Mouse (Mus musculus): Measurements from ENCODE around the gene Sfi1. TPM values are rescaled to one million over a fixed set of nuclear protein-coding genes. Genes with fewer than 3 reads are reported as not detected.

Sfi1 gene
- polyA plus RNA-seq (2014; fragmentation: Nextera tagmentation; extraction: Ambion mirVana), result 7.9 and 8.6 TPM in 2 replicates

DNA sequence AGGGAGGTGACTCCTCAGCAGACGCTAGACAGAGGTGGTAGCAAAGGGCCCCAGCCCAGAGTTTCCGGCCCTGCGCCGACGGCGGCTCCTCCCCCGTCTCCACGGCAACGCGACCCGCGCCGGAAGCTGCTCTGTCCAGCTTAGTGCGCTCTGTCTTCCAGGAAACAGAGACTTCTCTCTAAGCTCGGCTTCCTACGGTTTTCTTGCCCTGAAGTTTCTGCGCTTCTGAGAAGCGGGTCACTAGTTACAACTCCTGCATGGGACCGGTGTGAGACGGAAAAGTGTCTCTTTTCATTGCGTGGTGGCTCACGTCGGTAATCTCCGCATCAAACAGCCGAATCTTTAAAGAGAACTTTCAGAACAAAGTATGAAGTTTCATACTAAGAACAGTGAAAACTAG lies at the start of gene Sfi1:
Sfi1 (minus strand) TSS at position 101 of the 400 bp plus-strand sequence.
- WGBS, result 85% methylated on average over 25 of the region's 25 CpGs

DNA sequence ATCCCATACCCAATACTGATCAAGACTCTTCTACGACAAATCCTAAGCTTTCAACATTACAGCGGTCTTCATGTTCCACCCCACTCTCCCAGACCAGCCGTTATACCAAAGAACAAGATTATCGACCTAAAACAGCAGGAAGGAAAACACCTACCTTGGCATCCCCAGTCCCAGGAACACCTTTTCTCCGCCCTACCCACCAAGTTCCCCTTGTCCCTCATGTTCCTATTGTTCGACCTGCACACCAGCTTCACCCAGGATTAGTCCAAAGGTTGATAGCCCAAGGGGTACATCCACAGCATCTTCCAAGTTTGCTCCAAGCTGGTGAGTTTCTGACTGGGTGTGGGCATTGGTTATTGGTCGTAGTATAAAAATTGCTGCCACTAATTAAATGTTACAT lies 49.1 kb upstream of the Sfi1 start:
- H3K27me3 ChIP-seq (ENCODE audit: control insufficient read depth, insufficient read depth, low read length), result no peaks in the 10 kb centered on the region
- H3K4me1 ChIP-seq (replicated peaks; ENCODE audit: control insufficient read depth, insufficient read depth, low read length), result no peaks in the 10 kb centered on the region
- H3K4me3 ChIP-seq (ENCODE audit: low read depth, low read length), result no peak overlapping the region
- WGBS, result 97% methylated on average over 7 of the region's 7 CpGs
- DNase-seq (ENCODE audit: low spot score), result no peak
- H3K9ac ChIP-seq (ENCODE audit: low read depth, low read length), result no peak overlapping the region
- H3K27ac ChIP-seq (ENCODE audit: low read depth, low read length), result no peak overlapping the region
- no peak overlapping the region for H3K4me2 ChIP-seq (replicated peaks; ENCODE audit: low read depth, low read length)
- no peak for ATAC-seq (ENCODE audit: low FRiP score)
- H3K36me3 ChIP-seq (ENCODE audit: control insufficient read depth, insufficient read depth, low read length), result peaks cover 18% of the 10 kb centered on the region
- H3K9me3 ChIP-seq (ENCODE audit: control insufficient read depth, low read length), result no peaks in the 10 kb centered on the region

More for the DNA sequence above, at the start of gene Sfi1:
- H3K4me2 ChIP-seq (replicated peaks; ENCODE audit: low read depth, low read length), result no peak within 1 kb of the TSS
- no peak within 1 kb of the TSS for H3K4me3 ChIP-seq (ENCODE audit: low read depth, low read length)
- DNase-seq (ENCODE audit: low spot score), result no peak
- no peaks in the 10 kb centered on the region for H3K9me3 ChIP-seq (ENCODE audit: control insufficient read depth, low read length)
- no peak within 1 kb of the TSS for H3K9ac ChIP-seq (ENCODE audit: low read depth, low read length)
- no peaks in the 10 kb centered on the region for H3K36me3 ChIP-seq (ENCODE audit: control insufficient read depth, insufficient read depth, low read length)
- H3K27me3 ChIP-seq (ENCODE audit: control insufficient read depth, insufficient read depth, low read length), result no peaks in the 10 kb centered on the region
- H3K27ac ChIP-seq (ENCODE audit: low read depth, low read length), result no peak within 1 kb of the TSS
- no peak for ATAC-seq (ENCODE audit: low FRiP score)
- H3K4me1 ChIP-seq (replicated peaks; ENCODE audit: control insufficient read depth, insufficient read depth, low read length), result no peaks in the 10 kb centered on the region

GRCm38 (mm10) chr11:3235277-3235676 lies 42.0 kb upstream of the Sfi1 start:
- no peak overlapping the region for H3K9ac ChIP-seq (ENCODE audit: low read depth, low read length)
- H3K4me1 ChIP-seq (replicated peaks; ENCODE audit: control insufficient read depth, insufficient read depth, low read length), result no peaks in the 10 kb centered on the region
- H3K36me3 ChIP-seq (ENCODE audit: control insufficient read depth, insufficient read depth, low read length), result 0 out of 2 replicates have a peak, but pooled peaks cover 2% of the 10 kb centered on the region
- H3K4me2 ChIP-seq (replicated peaks; ENCODE audit: low read depth, low read length), result no peak overlapping the region
- 93% methylated on average over 5 of the region's 5 CpGs for WGBS
- no peaks in the 10 kb centered on the region for H3K27me3 ChIP-seq (ENCODE audit: control insufficient read depth, insufficient read depth, low read length)
- no peak overlapping the region for H3K27ac ChIP-seq (ENCODE audit: low read depth, low read length)
- DNase-seq (ENCODE audit: low spot score) (no peak), ATAC-seq (ENCODE audit: low FRiP score) (no peak)
- H3K4me3 ChIP-seq (ENCODE audit: low read depth, low read length), result no peak overlapping the region
- no peaks in the 10 kb centered on the region for H3K9me3 ChIP-seq (ENCODE audit: control insufficient read depth, low read length)

- Histone ChIP-seq H3K27ac (ENCODE audit: low read depth, low read length) (no peak overlapping the region), H3K27me3 (ENCODE audit: control insufficient read depth, insufficient read depth, low read length) (no peaks in the 10 kb centered on the region), H3K4me3 (ENCODE audit: low read depth, low read length) (no peak overlapping the region), H3K9me3 (ENCODE audit: control insufficient read depth, low read length) (no peaks in the 10 kb centered on the region), H3K4me1 (replicated peaks; ENCODE audit: control insufficient read depth, insufficient read depth, low read length) (no peaks in the 10 kb centered on the region), H3K9ac (ENCODE audit: low read depth, low read length) (no peak overlapping the region), H3K4me2 (replicated peaks; ENCODE audit: low read depth, low read length) (no peak overlapping the region), H3K36me3 (ENCODE audit: control insufficient read depth, insufficient read depth, low read length) (0 out of 2 replicates have a peak, but pooled peaks cover 6% of the 10 kb centered on the region)
- 88% methylated on average over 4 of the region's 4 CpGs for WGBS
- DNase-seq (ENCODE audit: low spot score) (no peak), ATAC-seq (ENCODE audit: low FRiP score) (no peak)
Observed at GRCm38 (mm10) chr11:3233704-3234103, 40.4 kb upstream of the Sfi1 start.

GRCm38 (mm10) chr11:3232248-3232647 lies 39.0 kb upstream of the Sfi1 start:
- ATAC-seq (ENCODE audit: low FRiP score) (no peak), DNase-seq (ENCODE audit: low spot score) (no peak)
- Histone ChIP-seq H3K4me3 (ENCODE audit: low read depth, low read length) (no peak overlapping the region), H3K4me1 (replicated peaks; ENCODE audit: control insufficient read depth, insufficient read depth, low read length) (no peaks in the 10 kb centered on the region), H3K27ac (ENCODE audit: low read depth, low read length) (no peak overlapping the region), H3K4me2 (replicated peaks; ENCODE audit: low read depth, low read length) (no peak overlapping the region), H3K9me3 (ENCODE audit: control insufficient read depth, low read length) (no peaks in the 10 kb centered on the region), H3K9ac (ENCODE audit: low read depth, low read length) (no peak overlapping the region), H3K27me3 (ENCODE audit: control insufficient read depth, insufficient read depth, low read length) (no peaks in the 10 kb centered on the region), H3K36me3 (ENCODE audit: control insufficient read depth, insufficient read depth, low read length) (peaks cover 8% of the 10 kb centered on the region; the same call in 1 of the 2 replicates)
- whole genome bisulfite sequencing, result 93% methylated on average over 3 of the region's 3 CpGs

DNA sequence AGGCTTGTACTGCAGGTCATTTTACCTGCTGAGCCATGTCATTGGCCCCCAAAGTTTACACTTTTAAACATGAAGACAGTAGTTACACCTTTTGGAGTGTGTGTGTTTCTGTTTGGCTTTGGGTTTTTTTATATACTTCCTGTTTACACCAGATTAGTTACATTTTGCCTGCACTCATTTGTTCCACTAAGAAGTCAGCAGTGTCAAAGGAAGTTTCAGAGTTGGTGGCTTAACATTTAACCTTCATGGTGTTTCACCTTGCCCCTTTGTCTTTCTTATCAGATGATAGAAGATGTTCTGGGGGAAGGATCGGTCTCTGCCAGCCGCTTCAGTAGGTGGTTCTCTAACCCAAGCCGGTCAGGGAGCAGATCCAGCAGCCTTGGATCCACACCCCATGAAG lies 33.9 kb upstream of the Sfi1 start:
- no peak overlapping the region for H3K9ac ChIP-seq (ENCODE audit: low read depth, low read length)
- H3K27me3 ChIP-seq (ENCODE audit: control insufficient read depth, insufficient read depth, low read length), result no peaks in the 10 kb centered on the region
- peaks cover 15% of the 10 kb centered on the region for H3K36me3 ChIP-seq (ENCODE audit: control insufficient read depth, insufficient read depth, low read length)
- no peak for ATAC-seq (ENCODE audit: low FRiP score)
- H3K4me2 ChIP-seq (replicated peaks; ENCODE audit: low read depth, low read length), result no peak overlapping the region
- DNase-seq (ENCODE audit: low spot score), result no peak
- 93% methylated on average over 3 of the region's 3 CpGs for WGBS
- H3K4me1 ChIP-seq (replicated peaks; ENCODE audit: control insufficient read depth, insufficient read depth, low read length), result no peaks in the 10 kb centered on the region
- H3K4me3 ChIP-seq (ENCODE audit: low read depth, low read length), result no peak overlapping the region
- H3K27ac ChIP-seq (ENCODE audit: low read depth, low read length), result no peak overlapping the region
- H3K9me3 ChIP-seq (ENCODE audit: control insufficient read depth, low read length), result no peaks in the 10 kb centered on the region

DNA sequence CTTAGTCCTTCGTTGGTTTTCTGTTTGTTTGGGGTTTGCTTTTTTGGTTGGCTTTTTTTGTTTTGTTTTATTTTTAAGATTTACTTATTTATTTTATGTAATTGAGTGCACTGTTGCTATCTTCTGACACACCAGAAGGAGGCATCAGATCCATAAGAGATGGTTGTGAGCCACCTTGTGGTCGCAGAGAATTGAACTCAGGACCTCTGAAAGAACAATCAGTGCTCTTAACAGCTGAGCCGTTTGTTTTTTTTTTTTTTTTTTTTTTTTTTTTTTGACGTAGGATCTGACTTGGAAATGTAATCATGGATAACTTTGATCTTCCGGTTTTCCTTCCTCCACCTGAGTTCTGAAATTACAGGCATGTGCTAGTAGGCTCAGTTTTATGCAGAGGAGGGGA lies 29.8 kb upstream of the Sfi1 start:
- DNase-seq (ENCODE audit: low spot score) (no peak), ATAC-seq (ENCODE audit: low FRiP score) (no peak)
- Histone ChIP-seq H3K27me3 (ENCODE audit: control insufficient read depth, insufficient read depth, low read length) (no peaks in the 10 kb centered on the region), H3K4me3 (ENCODE audit: low read depth, low read length) (no peak overlapping the region), H3K9ac (ENCODE audit: low read depth, low read length) (no peak overlapping the region), H3K4me2 (replicated peaks; ENCODE audit: low read depth, low read length) (no peak overlapping the region), H3K9me3 (ENCODE audit: control insufficient read depth, low read length) (no peaks in the 10 kb centered on the region), H3K27ac (ENCODE audit: low read depth, low read length) (no peak overlapping the region), H3K36me3 (ENCODE audit: control insufficient read depth, insufficient read depth, low read length) (peaks cover 16% of the 10 kb centered on the region), H3K4me1 (replicated peaks; ENCODE audit: control insufficient read depth, insufficient read depth, low read length) (no peaks in the 10 kb centered on the region)
- WGBS, result 76% methylated on average over 5 of the region's 5 CpGs

DNA sequence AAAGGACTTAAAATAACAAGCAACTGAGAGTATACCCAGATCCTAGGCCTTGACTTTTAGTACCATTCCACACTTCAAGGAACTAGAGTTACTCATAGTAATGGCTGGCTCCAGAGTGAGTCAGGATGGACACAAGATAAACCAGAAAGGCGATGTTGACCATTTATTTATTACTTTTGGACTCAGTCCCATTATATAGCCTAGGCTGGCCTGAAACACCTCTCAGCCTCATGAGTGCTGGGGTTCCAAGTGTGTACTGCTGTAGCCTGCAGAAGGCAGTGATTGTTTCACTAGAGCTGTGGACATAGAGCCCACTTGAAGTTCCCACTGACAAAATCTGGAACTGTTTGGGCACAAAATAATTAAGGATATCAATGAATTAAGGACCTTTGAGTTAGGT lies 19.3 kb upstream of the Sfi1 start:
- no peaks in the 10 kb centered on the region for H3K9me3 ChIP-seq (ENCODE audit: control insufficient read depth, low read length)
- ATAC-seq (ENCODE audit: low FRiP score) (no peak), DNase-seq (ENCODE audit: low spot score) (no peak)
- peaks cover 9% of the 10 kb centered on the region; the same call in 1 of the 2 replicates for H3K36me3 ChIP-seq (ENCODE audit: control insufficient read depth, insufficient read depth, low read length)
- H3K27ac ChIP-seq (ENCODE audit: low read depth, low read length), result no peak overlapping the region
- H3K4me3 ChIP-seq (ENCODE audit: low read depth, low read length), result no peak overlapping the region
- H3K4me1 ChIP-seq (replicated peaks; ENCODE audit: control insufficient read depth, insufficient read depth, low read length), result no peaks in the 10 kb centered on the region
- 95% methylated on average over 1 of the region's 1 CpGs for WGBS
- no peak overlapping the region for H3K9ac ChIP-seq (ENCODE audit: low read depth, low read length)
- H3K27me3 ChIP-seq (ENCODE audit: control insufficient read depth, insufficient read depth, low read length), result no peaks in the 10 kb centered on the region
- no peak overlapping the region for H3K4me2 ChIP-seq (replicated peaks; ENCODE audit: low read depth, low read length)

DNA sequence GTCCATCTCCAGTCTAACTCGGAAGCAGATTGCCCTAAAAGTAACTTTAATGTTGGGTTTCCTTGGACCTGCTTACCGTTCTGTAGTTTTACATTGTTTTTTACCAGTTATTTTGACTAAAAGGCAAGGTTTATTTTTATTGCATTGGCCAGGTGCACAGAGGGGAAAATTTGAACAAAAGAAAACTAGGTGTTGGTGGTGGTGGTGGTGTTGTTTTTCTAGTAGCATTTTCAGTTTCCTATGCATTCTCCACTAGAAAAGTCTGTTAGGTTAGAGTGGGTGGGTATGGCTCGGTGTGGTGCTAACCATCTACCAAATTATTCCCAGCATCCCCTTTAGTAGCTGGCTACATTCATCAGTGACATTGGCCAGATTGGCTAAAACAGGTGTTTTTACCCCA lies 13.5 kb upstream of the Sfi1 start:
- H3K36me3 ChIP-seq (ENCODE audit: control insufficient read depth, insufficient read depth, low read length), result peaks cover 2% of the 10 kb centered on the region; the same call in 1 of the 2 replicates
- WGBS, result 93% methylated on average over 3 of the region's 3 CpGs
- DNase-seq (ENCODE audit: low spot score) (no peak), ATAC-seq (ENCODE audit: low FRiP score) (no peak)
- no peaks in the 10 kb centered on the region for H3K27me3 ChIP-seq (ENCODE audit: control insufficient read depth, insufficient read depth, low read length)
- H3K27ac ChIP-seq (ENCODE audit: low read depth, low read length), result no peak overlapping the region
- H3K9me3 ChIP-seq (ENCODE audit: control insufficient read depth, low read length), result no peaks in the 10 kb centered on the region
- no peak overlapping the region for H3K4me2 ChIP-seq (replicated peaks; ENCODE audit: low read depth, low read length)
- no peak overlapping the region for H3K9ac ChIP-seq (ENCODE audit: low read depth, low read length)
- no peaks in the 10 kb centered on the region for H3K4me1 ChIP-seq (replicated peaks; ENCODE audit: control insufficient read depth, insufficient read depth, low read length)
- H3K4me3 ChIP-seq (ENCODE audit: low read depth, low read length), result no peak overlapping the region
